Mouse (Mus musculus): ENCODE data around the gene Ikzf1. TPM values are rescaled to one million over a fixed set of nuclear protein-coding genes. Genes with fewer than 3 reads are reported as not detected.

Gene Ikzf1
- polyA plus RNA-seq, 1 experiment, result 0.48 TPM

DNA sequence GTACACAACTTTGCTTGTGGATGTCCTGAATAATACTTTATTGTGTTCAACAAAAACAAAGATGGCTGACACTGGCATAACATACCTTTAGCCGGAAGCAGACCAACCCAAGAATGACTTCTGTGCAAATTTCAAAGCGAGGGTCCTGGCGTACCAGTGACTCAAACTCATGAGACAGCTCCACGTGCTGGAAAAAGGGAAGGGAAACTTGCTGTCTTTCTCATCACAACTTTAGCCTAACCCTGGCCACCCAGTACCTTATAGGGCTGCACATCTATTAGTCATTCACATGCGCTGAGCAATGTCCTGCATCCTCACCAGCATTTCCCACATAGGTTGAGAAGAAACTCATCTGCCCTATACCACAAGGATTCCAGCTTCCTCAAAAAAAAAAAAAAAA, 134.4 kb downstream of the Ikzf1 start:
- H3K4me1 ChIP-seq (ENCODE audit: control insufficient read depth, insufficient read depth, low read length), result peaks cover 8% of the 10 kb centered on the region
- no peak overlapping the region for H3K27ac ChIP-seq (ENCODE audit: control insufficient read depth, insufficient read depth, low read depth, low read length)
- no peak overlapping the region for H3K4me3 ChIP-seq (ENCODE audit: control insufficient read depth, low read depth, low read length)
- no peaks in the 10 kb centered on the region for H3K36me3 ChIP-seq (ENCODE audit: control insufficient read depth, insufficient read depth, low read length)
- H3K27me3 ChIP-seq (ENCODE audit: control insufficient read depth, insufficient read depth, low read length), result no peaks in the 10 kb centered on the region
- TF ChIP-seq CTCF (IDR thresholded peaks at IDR 0.05; ENCODE audit: control insufficient read depth, insufficient read depth, insufficient replicate concordance, low read depth, low read length) (no peak), POLR2A (IDR thresholded peaks at IDR 0.05; ENCODE audit: control insufficient read depth, low read depth, low read length) (no peak)

DNA sequence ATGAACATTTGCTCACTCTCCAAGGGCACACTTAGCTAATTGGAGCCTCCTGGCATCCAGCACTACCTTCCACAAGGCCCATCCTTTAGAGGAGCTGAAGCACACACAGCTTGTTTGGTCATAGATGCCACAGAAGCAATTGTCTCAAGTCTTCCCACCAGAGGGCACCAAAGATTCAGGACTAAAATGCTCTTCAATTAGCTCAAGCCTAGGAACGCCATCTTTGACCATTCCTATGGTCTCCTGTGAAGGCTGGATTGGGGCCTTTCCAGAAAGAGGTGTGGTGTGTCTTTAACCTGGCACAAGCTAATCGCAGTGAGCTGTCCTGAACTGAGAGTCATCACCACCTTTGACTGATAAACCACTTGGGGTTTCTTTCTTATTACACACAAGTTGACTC, 135.4 kb downstream of the Ikzf1 start:
- Histone ChIP-seq H3K36me3 (ENCODE audit: control insufficient read depth, insufficient read depth, low read length) (no peaks in the 10 kb centered on the region), H3K4me3 (ENCODE audit: control insufficient read depth, low read depth, low read length) (no peak overlapping the region), H3K27me3 (ENCODE audit: control insufficient read depth, insufficient read depth, low read length) (no peaks in the 10 kb centered on the region), H3K4me1 (ENCODE audit: control insufficient read depth, insufficient read depth, low read length) (peaks cover 10% of the 10 kb centered on the region), H3K27ac (ENCODE audit: control insufficient read depth, insufficient read depth, low read depth, low read length) (no peak overlapping the region)
- no peak for TF ChIP-seq POLR2A (IDR thresholded peaks at IDR 0.05; ENCODE audit: control insufficient read depth, low read depth, low read length)
- peak; percentile 22; the same call in 1 of the 2 replicates for TF ChIP-seq CTCF (IDR thresholded peaks at IDR 0.05; ENCODE audit: control insufficient read depth, insufficient read depth, insufficient replicate concordance, low read depth, low read length)

DNA sequence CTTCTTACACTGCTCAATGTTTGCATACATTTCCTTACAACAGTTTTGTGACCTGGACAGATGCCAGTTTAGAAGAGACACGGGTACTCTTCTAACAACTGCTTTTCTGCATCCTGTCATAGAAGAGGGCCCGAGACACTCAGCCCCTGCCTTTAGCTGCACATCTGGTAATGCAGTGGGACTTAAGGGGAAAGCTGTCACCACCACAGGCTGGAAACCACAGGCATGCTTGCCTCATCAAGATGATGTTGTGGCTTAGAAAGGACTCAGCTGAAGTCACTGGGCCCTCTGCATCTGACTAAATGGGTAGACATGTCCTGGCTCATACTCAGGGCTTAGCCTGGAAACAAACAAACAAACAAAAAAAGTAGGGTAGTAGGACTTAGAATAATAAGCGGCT, 135.9 kb downstream of the Ikzf1 start:
- Histone ChIP-seq H3K27me3 (ENCODE audit: control insufficient read depth, insufficient read depth, low read length) (no peaks in the 10 kb centered on the region), H3K4me1 (ENCODE audit: control insufficient read depth, insufficient read depth, low read length) (peaks cover 10% of the 10 kb centered on the region), H3K27ac (ENCODE audit: control insufficient read depth, insufficient read depth, low read depth, low read length) (no peak overlapping the region), H3K36me3 (ENCODE audit: control insufficient read depth, insufficient read depth, low read length) (no peaks in the 10 kb centered on the region), H3K4me3 (ENCODE audit: control insufficient read depth, low read depth, low read length) (no peak overlapping the region)
- TF ChIP-seq POLR2A (IDR thresholded peaks at IDR 0.05; ENCODE audit: control insufficient read depth, low read depth, low read length) (no peak), CTCF (IDR thresholded peaks at IDR 0.05; ENCODE audit: control insufficient read depth, insufficient read depth, insufficient replicate concordance, low read depth, low read length) (no peak)

DNA sequence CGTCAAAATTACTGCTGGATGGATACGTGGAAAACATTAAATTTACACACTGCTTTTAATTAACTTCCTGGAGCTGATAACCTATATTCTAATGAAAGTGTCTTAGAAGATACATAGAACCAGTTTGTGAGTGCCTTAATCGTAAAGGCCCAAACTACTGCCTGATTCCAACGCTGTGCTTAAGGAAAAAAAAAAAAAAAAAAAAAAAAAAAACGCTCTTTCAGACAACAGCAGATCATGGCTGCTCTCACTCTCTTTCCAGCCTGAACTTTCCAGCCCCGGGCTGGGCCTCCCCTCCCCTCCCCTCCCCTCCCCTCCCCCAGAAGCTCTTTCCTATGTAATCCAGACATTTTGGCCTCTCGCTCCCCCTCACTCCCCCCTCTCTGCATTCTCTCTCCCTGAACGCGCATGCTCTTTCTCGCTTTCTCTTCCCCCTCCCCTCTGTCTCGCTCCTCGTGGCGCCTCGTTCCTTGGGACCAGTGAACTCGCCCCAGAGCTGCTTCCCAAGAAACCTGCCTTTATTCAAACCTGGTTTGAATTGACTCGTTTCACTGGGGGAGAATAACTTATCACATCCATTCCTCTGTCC, 136.7 kb downstream of the Ikzf1 start:
- Histone ChIP-seq H3K27ac (ENCODE audit: control insufficient read depth, insufficient read depth, low read depth, low read length) (peak overlapping the region; percentile 63; the same call in 1 of the 2 replicates), H3K4me1 (ENCODE audit: control insufficient read depth, insufficient read depth, low read length) (peaks cover 10% of the 10 kb centered on the region), H3K4me3 (ENCODE audit: control insufficient read depth, low read depth, low read length) (peak overlapping the region; percentile 50), H3K36me3 (ENCODE audit: control insufficient read depth, insufficient read depth, low read length) (no peaks in the 10 kb centered on the region), H3K27me3 (ENCODE audit: control insufficient read depth, insufficient read depth, low read length) (no peaks in the 10 kb centered on the region)
- TF ChIP-seq POLR2A (IDR thresholded peaks at IDR 0.05; ENCODE audit: control insufficient read depth, low read depth, low read length) (no peak), CTCF (IDR thresholded peaks at IDR 0.05; ENCODE audit: control insufficient read depth, insufficient read depth, insufficient replicate concordance, low read depth, low read length) (no peak)

Other genes with a start within 250 kb of the Ikzf1 start
- 23.4 and 27.4 TPM in 2 replicates for gene Spata48, start 222.9 kb upstream of the Ikzf1 start, polyA plus RNA-seq (2012; rRNA removed)
- 58.0 and 68.7 TPM in 2 replicates for gene Zpbp, start 222.6 kb upstream of the Ikzf1 start, polyA plus RNA-seq (2012; rRNA removed)
- 1.5 and 1.7 TPM in 2 replicates for gene 4930512M02Rik, start 57.2 kb upstream of the Ikzf1 start, polyA plus RNA-seq (2012; rRNA removed)
- gene Fignl1, start 124.0 kb downstream of the Ikzf1 start, polyA plus RNA-seq (2012; rRNA removed), result 15.0 and 21.1 TPM in 2 replicates
- gene Ddc, start 213.1 kb downstream of the Ikzf1 start, polyA plus RNA-seq (2012; rRNA removed), result 0.18 and 0.19 TPM in 2 replicates

All from testis, adult 2 months (tissue).